Mouse (Mus musculus): ENCODE data around the gene Uqcc2. TPM values are rescaled to one million over a fixed set of nuclear protein-coding genes. Genes with fewer than 3 reads are reported as not detected.

Gene Uqcc2
- polyA plus RNA-seq, 1 experiment from 2014 or later = 326 TPM

- Histone ChIP-seq H3K9me3 (ENCODE audit: control insufficient read depth, low read length) (no peaks in the 10 kb centered on the region), H3K4me2 (replicated peaks; ENCODE audit: low read depth, low read length) (no peak overlapping the region), H3K4me1 (replicated peaks; ENCODE audit: control insufficient read depth, insufficient read depth, low read length) (peaks cover 5% of the 10 kb centered on the region; the same call in 1 of the 2 replicates), H3K4me3 (ENCODE audit: low read depth, low read length) (no peak overlapping the region), H3K27ac (ENCODE audit: low read depth, low read length) (no peak overlapping the region), H3K9ac (ENCODE audit: low read depth, low read length) (no peak overlapping the region), H3K36me3 (ENCODE audit: control insufficient read depth, insufficient read depth, low read length) (0 out of 2 replicates have a peak, but pooled peaks cover 5% of the 10 kb centered on the region), H3K27me3 (ENCODE audit: control insufficient read depth, insufficient read depth, low read length) (no peaks in the 10 kb centered on the region)
- ATAC-seq (ENCODE audit: low FRiP score) (no peak), DNase-seq (ENCODE audit: low spot score) (peak; percentile 85)
- WGBS = 31% methylated on average over 12 of the region's 12 CpGs
Measured at GRCm38 (mm10) chr17:27125185-27125584, 8.5 kb downstream of the Uqcc2 start.

GRCm38 (mm10) chr17:27123813-27124375, 9.8 kb downstream of the Uqcc2 start:
- DNase-seq (ENCODE audit: low spot score) (no peak), ATAC-seq (ENCODE audit: low FRiP score) (no peak)
- Histone ChIP-seq H3K9me3 (ENCODE audit: control insufficient read depth, low read length) (no peaks in the 10 kb centered on the region), H3K4me3 (ENCODE audit: low read depth, low read length) (no peak overlapping the region), H3K9ac (ENCODE audit: low read depth, low read length) (no peak overlapping the region), H3K27me3 (ENCODE audit: control insufficient read depth, insufficient read depth, low read length) (no peaks in the 10 kb centered on the region), H3K4me1 (replicated peaks; ENCODE audit: control insufficient read depth, insufficient read depth, low read length) (peaks cover 7% of the 10 kb centered on the region; the same call in 1 of the 2 replicates), H3K4me2 (replicated peaks; ENCODE audit: low read depth, low read length) (no peak overlapping the region), H3K27ac (ENCODE audit: low read depth, low read length) (no peak overlapping the region), H3K36me3 (ENCODE audit: control insufficient read depth, insufficient read depth, low read length) (0 out of 2 replicates have a peak, but pooled peaks cover 5% of the 10 kb centered on the region)
- WGBS = 85% methylated on average over 7 of the region's 7 CpGs

- no peak for ATAC-seq (ENCODE audit: low FRiP score)
- 91% methylated on average over 2 of the region's 2 CpGs for WGBS
- Histone ChIP-seq H3K27me3 (ENCODE audit: control insufficient read depth, insufficient read depth, low read length) (no peaks in the 10 kb centered on the region), H3K9me3 (ENCODE audit: control insufficient read depth, low read length) (no peaks in the 10 kb centered on the region), H3K4me2 (replicated peaks; ENCODE audit: low read depth, low read length) (no peak overlapping the region), H3K9ac (ENCODE audit: low read depth, low read length) (no peak overlapping the region), H3K27ac (ENCODE audit: low read depth, low read length) (no peak overlapping the region), H3K36me3 (ENCODE audit: control insufficient read depth, insufficient read depth, low read length) (0 out of 2 replicates have a peak, but pooled peaks cover 5% of the 10 kb centered on the region), H3K4me1 (replicated peaks; ENCODE audit: control insufficient read depth, insufficient read depth, low read length) (peaks cover 7% of the 10 kb centered on the region; the same call in 1 of the 2 replicates), H3K4me3 (ENCODE audit: low read depth, low read length) (no peak overlapping the region)
- DNase-seq (ENCODE audit: low spot score) = no peak
Measured at GRCm38 (mm10) chr17:27123103-27123502, 10.6 kb downstream of the Uqcc2 start.

GRCm38 (mm10) chr17:27122701-27123100, 11.0 kb downstream of the Uqcc2 start:
- DNase-seq (ENCODE audit: low spot score) = no peak
- H3K4me2 ChIP-seq (replicated peaks; ENCODE audit: low read depth, low read length) = no peak overlapping the region
- peaks cover 7% of the 10 kb centered on the region; the same call in 1 of the 2 replicates for H3K4me1 ChIP-seq (replicated peaks; ENCODE audit: control insufficient read depth, insufficient read depth, low read length)
- 94% methylated on average over 11 of the region's 11 CpGs for WGBS
- no peaks in the 10 kb centered on the region for H3K27me3 ChIP-seq (ENCODE audit: control insufficient read depth, insufficient read depth, low read length)
- H3K9me3 ChIP-seq (ENCODE audit: control insufficient read depth, low read length) = no peaks in the 10 kb centered on the region
- no peak overlapping the region for H3K27ac ChIP-seq (ENCODE audit: low read depth, low read length)
- no peak overlapping the region for H3K9ac ChIP-seq (ENCODE audit: low read depth, low read length)
- H3K36me3 ChIP-seq (ENCODE audit: control insufficient read depth, insufficient read depth, low read length) = 0 out of 2 replicates have a peak, but pooled peaks cover 5% of the 10 kb centered on the region
- ATAC-seq (ENCODE audit: low FRiP score) = no peak
- H3K4me3 ChIP-seq (ENCODE audit: low read depth, low read length) = no peak overlapping the region

GRCm38 (mm10) chr17:27121781-27122180, 11.9 kb downstream of the Uqcc2 start:
- Histone ChIP-seq H3K9me3 (ENCODE audit: control insufficient read depth, low read length) (no peaks in the 10 kb centered on the region), H3K27ac (ENCODE audit: low read depth, low read length) (no peak overlapping the region), H3K36me3 (ENCODE audit: control insufficient read depth, insufficient read depth, low read length) (0 out of 2 replicates have a peak, but pooled peaks cover 5% of the 10 kb centered on the region), H3K27me3 (ENCODE audit: control insufficient read depth, insufficient read depth, low read length) (no peaks in the 10 kb centered on the region), H3K4me2 (replicated peaks; ENCODE audit: low read depth, low read length) (no peak overlapping the region), H3K4me3 (ENCODE audit: low read depth, low read length) (no peak overlapping the region), H3K4me1 (replicated peaks; ENCODE audit: control insufficient read depth, insufficient read depth, low read length) (peaks cover 7% of the 10 kb centered on the region; the same call in 1 of the 2 replicates), H3K9ac (ENCODE audit: low read depth, low read length) (no peak overlapping the region)
- ATAC-seq (ENCODE audit: low FRiP score) (no peak), DNase-seq (ENCODE audit: low spot score) (no peak)
- WGBS = 59% methylated on average over 7 of the region's 7 CpGs

- WGBS = 38% methylated on average over 14 of the region's 14 CpGs
- H3K27me3 ChIP-seq (ENCODE audit: control insufficient read depth, insufficient read depth, low read length) = no peaks in the 10 kb centered on the region
- H3K4me1 ChIP-seq (replicated peaks; ENCODE audit: control insufficient read depth, insufficient read depth, low read length) = peaks cover 7% of the 10 kb centered on the region; the same call in 1 of the 2 replicates
- no peak overlapping the region for H3K4me2 ChIP-seq (replicated peaks; ENCODE audit: low read depth, low read length)
- no peak overlapping the region for H3K9ac ChIP-seq (ENCODE audit: low read depth, low read length)
- ATAC-seq (ENCODE audit: low FRiP score) (no peak), DNase-seq (ENCODE audit: low spot score) (no peak)
- H3K27ac ChIP-seq (ENCODE audit: low read depth, low read length) = no peak overlapping the region
- H3K4me3 ChIP-seq (ENCODE audit: low read depth, low read length) = no peak overlapping the region
- no peaks in the 10 kb centered on the region for H3K9me3 ChIP-seq (ENCODE audit: control insufficient read depth, low read length)
- H3K36me3 ChIP-seq (ENCODE audit: control insufficient read depth, insufficient read depth, low read length) = 0 out of 2 replicates have a peak, but pooled peaks cover 5% of the 10 kb centered on the region
Measured at GRCm38 (mm10) chr17:27121266-27121665, 12.4 kb downstream of the Uqcc2 start.

GRCm38 (mm10) chr17:27120561-27121024, 13.1 kb downstream of the Uqcc2 start:
- Histone ChIP-seq H3K4me3 (ENCODE audit: low read depth, low read length) (no peak overlapping the region), H3K9ac (ENCODE audit: low read depth, low read length) (no peak overlapping the region), H3K4me1 (replicated peaks; ENCODE audit: control insufficient read depth, insufficient read depth, low read length) (peaks cover 7% of the 10 kb centered on the region; the same call in 1 of the 2 replicates), H3K4me2 (replicated peaks; ENCODE audit: low read depth, low read length) (no peak overlapping the region), H3K9me3 (ENCODE audit: control insufficient read depth, low read length) (no peaks in the 10 kb centered on the region), H3K27ac (ENCODE audit: low read depth, low read length) (no peak overlapping the region), H3K36me3 (ENCODE audit: control insufficient read depth, insufficient read depth, low read length) (0 out of 2 replicates have a peak, but pooled peaks cover 5% of the 10 kb centered on the region), H3K27me3 (ENCODE audit: control insufficient read depth, insufficient read depth, low read length) (no peaks in the 10 kb centered on the region)
- ATAC-seq (ENCODE audit: low FRiP score) (peak; percentile 22; the same call in 1 of the 2 replicates), DNase-seq (ENCODE audit: low spot score) (peak; percentile 80)
- WGBS = 9% methylated on average over 18 of the region's 18 CpGs

GRCm38 (mm10) chr17:27119954-27120353, 13.8 kb downstream of the Uqcc2 start:
- no peak for ATAC-seq (ENCODE audit: low FRiP score)
- Histone ChIP-seq H3K27me3 (ENCODE audit: control insufficient read depth, insufficient read depth, low read length) (no peaks in the 10 kb centered on the region), H3K4me2 (replicated peaks; ENCODE audit: low read depth, low read length) (no peak overlapping the region), H3K4me3 (ENCODE audit: low read depth, low read length) (no peak overlapping the region), H3K9me3 (ENCODE audit: control insufficient read depth, low read length) (no peaks in the 10 kb centered on the region), H3K4me1 (replicated peaks; ENCODE audit: control insufficient read depth, insufficient read depth, low read length) (peaks cover 7% of the 10 kb centered on the region; the same call in 1 of the 2 replicates), H3K9ac (ENCODE audit: low read depth, low read length) (no peak overlapping the region), H3K27ac (ENCODE audit: low read depth, low read length) (no peak overlapping the region), H3K36me3 (ENCODE audit: control insufficient read depth, insufficient read depth, low read length) (0 out of 2 replicates have a peak, but pooled peaks cover 5% of the 10 kb centered on the region)
- DNase-seq (ENCODE audit: low spot score) = no peak
- WGBS = 68% methylated on average over 8 of the region's 8 CpGs

- Histone ChIP-seq H3K27ac (ENCODE audit: low read depth, low read length) (no peak overlapping the region), H3K27me3 (ENCODE audit: control insufficient read depth, insufficient read depth, low read length) (no peaks in the 10 kb centered on the region), H3K9me3 (ENCODE audit: control insufficient read depth, low read length) (no peaks in the 10 kb centered on the region), H3K4me1 (replicated peaks; ENCODE audit: control insufficient read depth, insufficient read depth, low read length) (peaks cover 7% of the 10 kb centered on the region; the same call in 1 of the 2 replicates), H3K4me3 (ENCODE audit: low read depth, low read length) (no peak overlapping the region), H3K36me3 (ENCODE audit: control insufficient read depth, insufficient read depth, low read length) (0 out of 2 replicates have a peak, but pooled peaks cover 5% of the 10 kb centered on the region), H3K4me2 (replicated peaks; ENCODE audit: low read depth, low read length) (no peak overlapping the region), H3K9ac (ENCODE audit: low read depth, low read length) (no peak overlapping the region)
- DNase-seq (ENCODE audit: low spot score) (no peak), ATAC-seq (ENCODE audit: low FRiP score) (no peak)
- 76% methylated on average over 4 of the region's 4 CpGs for WGBS
Measured at GRCm38 (mm10) chr17:27119540-27119895, 14.2 kb downstream of the Uqcc2 start.

Measured in hindbrain, embryonic 11.5 days (tissue).